Mouse (Mus musculus) forebrain, postnatal 0 days (tissue): ENCODE measurements around the gene Ulk4. TPM values are rescaled to one million over a fixed set of nuclear protein-coding genes. Genes with fewer than 3 reads are reported as not detected.
A peak's percentile ranks its signal among the peaks of the same experiment; 100 is the strongest.

ENCODE experiments used
- ATAC-seq: fragments of 200-750 bp; cut with Nextera tagmentation; 2 replicates; pipeline ENCODE4 v1.8.0; 2017; ENCODE audit warnings: mild to moderate bottlenecking, moderate library complexity
- DNase-seq: peaks from one replicate; pipeline ENCODE4 v3.0.0-alpha.2; 2015
- H3K27ac ChIP-seq: fragments of 300-500 bp; sonication (generic); 2 replicates; pipeline ENCODE4 v1.5.1; 2014; ENCODE audit warnings: low read depth, mild to moderate bottlenecking, antibody characterized with exemption, low read length, moderate library complexity, mixed read lengths
- H3K27me3 ChIP-seq: fragments of 300-500 bp; sonication (generic); 2 replicates; pipeline ENCODE4 v1.6.1; 2014; ENCODE audit warnings: mild to moderate bottlenecking, low read length, mixed read lengths; ENCODE audit not compliant: insufficient read depth
- H3K36me3 ChIP-seq: fragments of 300-500 bp; sonication (generic); 2 replicates; pipeline ENCODE4 v1.6.1; 2014; ENCODE audit warnings: mild to moderate bottlenecking, moderate library complexity; ENCODE audit not compliant: insufficient read depth
- H3K4me1 ChIP-seq: fragments of 300-500 bp; sonication (generic); 2 replicates; pipeline ENCODE4 v1.6.1; 2014; ENCODE audit warnings: antibody characterized with exemption; ENCODE audit not compliant: insufficient read depth
- H3K4me2 ChIP-seq: fragments of 300-500 bp; sonication (generic); 2 replicates; pipeline ENCODE4 v1.6.1; 2014; ENCODE audit warnings: low read depth, mild to moderate bottlenecking, moderate library complexity
- H3K4me3 ChIP-seq: fragments of 300-500 bp; sonication (generic); 2 replicates; pipeline ENCODE4 v1.5.1; 2014; ENCODE audit warnings: low read depth, low read length, mixed read lengths
- H3K9ac ChIP-seq: fragments of 300-500 bp; sonication (generic); 2 replicates; pipeline ENCODE4 v1.6.1; 2014; ENCODE audit warnings: mild to moderate bottlenecking
- H3K9me3 ChIP-seq: fragments of 300-500 bp; sonication (generic); 2 replicates; pipeline ENCODE4 v1.6.1; 2016; ENCODE audit warnings: low read length
- CTCF ChIP-seq: sonication (generic); IDR thresholded peaks from 2 replicates; pipeline ENCODE4 v1.5.1; 2016; ENCODE audit warnings: antibody characterized with exemption, control low read depth, low read depth
- WGBS: fragments of 180-500 bp; shearing (Covaris S2); extraction: QIAGEN DNeasy Blood & Tissue Kit; methylation state at CpG from one replicate; pipeline ENCODE4 v1.1.7; 2014; 5-methylcytosine and 5-hydroxymethylcytosine counted together
- polyA plus RNA-seq: library from polyadenylated mRNA; unstranded; fragments of >200 nt; fragmentation: Nextera tagmentation; extraction: Ambion mirVana; gene quantifications from 2 replicates; pipeline ENCODE4 v1.2.1, GENCODE M21; 2015
- total RNA-seq: library from RNA; depleted of rRNA; stranded (reverse); fragments of >200 nt; gene quantifications from 2 replicates; pipeline ENCODE4 v1.2.3, GENCODE M21; 2014

Gene Ulk4
- total and polyA plus RNA-seq, 2 experiments from 2014 or later, result 13.3 to 105 TPM

GRCm38 (mm10) chr9:120961466-120961865 is 315.5 kb downstream of the Ulk4 start:
- TF ChIP-seq CTCF, result no peak
- WGBS, result 78% methylated on average over 3 of the region's 3 CpGs
- H3K4me2 ChIP-seq, result no peak overlapping the region
- no peak for DNase-seq
- H3K4me3 ChIP-seq, result no peak overlapping the region
- no peaks in the 10 kb centered on the region for H3K4me1 ChIP-seq
- no peaks in the 10 kb centered on the region for H3K27me3 ChIP-seq
- peaks cover 89% of the 10 kb centered on the region for H3K36me3 ChIP-seq
- peak overlapping the region; percentile 37; the same call in 1 of the 2 replicates for H3K27ac ChIP-seq
- no peaks in the 10 kb centered on the region for H3K9me3 ChIP-seq
- no peak for ATAC-seq
- no peak overlapping the region for H3K9ac ChIP-seq

- no peaks in the 10 kb centered on the region for H3K27me3 ChIP-seq
- no peak for DNase-seq
- WGBS, result 79% methylated on average over 4 of the region's 4 CpGs
- no peak for TF ChIP-seq CTCF
- peaks cover 91% of the 10 kb centered on the region for H3K36me3 ChIP-seq
- no peak overlapping the region for H3K27ac ChIP-seq
- no peak overlapping the region for H3K9ac ChIP-seq
- no peak for ATAC-seq
- no peaks in the 10 kb centered on the region for H3K9me3 ChIP-seq
- no peaks in the 10 kb centered on the region for H3K4me1 ChIP-seq
- H3K4me2 ChIP-seq, result no peak overlapping the region
- H3K4me3 ChIP-seq, result no peak overlapping the region
Measured at GRCm38 (mm10) chr9:120960611-120961010, 316.4 kb downstream of the Ulk4 start.

- ATAC-seq (no peak), DNase-seq (no peak)
Measured at GRCm38 (mm10) chr9:120959225-120959624, 317.8 kb downstream of the Ulk4 start.

GRCm38 (mm10) chr9:120958560-120958959 is 318.4 kb downstream of the Ulk4 start:
- 52% methylated on average over 6 of the region's 6 CpGs for WGBS
- no peaks in the 10 kb centered on the region for H3K9me3 ChIP-seq
- H3K4me3 ChIP-seq, result no peak overlapping the region
- H3K9ac ChIP-seq, result no peak overlapping the region
- no peak overlapping the region for H3K4me2 ChIP-seq
- no peak for TF ChIP-seq CTCF
- DNase-seq, result no peak
- H3K36me3 ChIP-seq, result peaks cover 92% of the 10 kb centered on the region
- ATAC-seq, result no peak
- H3K27ac ChIP-seq, result no peak overlapping the region
- H3K4me1 ChIP-seq, result no peaks in the 10 kb centered on the region
- H3K27me3 ChIP-seq, result no peaks in the 10 kb centered on the region

More at GRCm38 (mm10) chr9:120959225-120959624, 317.8 kb downstream of the Ulk4 start:
- Histone ChIP-seq H3K27ac (peak overlapping the region; percentile 21; the same call in 1 of the 2 replicates), H3K27me3 (no peaks in the 10 kb centered on the region), H3K4me2 (no peak overlapping the region), H3K9ac (no peak overlapping the region), H3K4me1 (no peaks in the 10 kb centered on the region), H3K9me3 (no peaks in the 10 kb centered on the region), H3K4me3 (no peak overlapping the region), H3K36me3 (peaks cover 91% of the 10 kb centered on the region)
- no peak for TF ChIP-seq CTCF
- WGBS, result 85% methylated on average over 4 of the region's 4 CpGs

GRCm38 (mm10) chr9:120958051-120958450 is 318.9 kb downstream of the Ulk4 start:
- H3K9ac ChIP-seq, result no peak overlapping the region
- H3K4me3 ChIP-seq, result no peak overlapping the region

GRCm38 (mm10) chr9:120951947-120952346 is 325.1 kb downstream of the Ulk4 start:
- Histone ChIP-seq H3K4me1 (no peaks in the 10 kb centered on the region; the same call in 1 of the 2 replicates), H3K4me3 (no peak overlapping the region), H3K4me2 (no peak overlapping the region), H3K36me3 (peaks cover 68% of the 10 kb centered on the region), H3K9me3 (no peaks in the 10 kb centered on the region), H3K9ac (no peak overlapping the region), H3K27me3 (no peaks in the 10 kb centered on the region), H3K27ac (no peak overlapping the region)
- 74% methylated on average over 3 of the region's 3 CpGs for WGBS
- DNase-seq, result no peak
- ATAC-seq, result no peak
- no peak for TF ChIP-seq CTCF

More at GRCm38 (mm10) chr9:120958051-120958450, 318.9 kb downstream of the Ulk4 start:
- 85% methylated on average over 5 of the region's 5 CpGs for WGBS
- Histone ChIP-seq H3K9me3 (no peaks in the 10 kb centered on the region), H3K36me3 (peaks cover 94% of the 10 kb centered on the region), H3K4me1 (no peaks in the 10 kb centered on the region), H3K4me2 (no peak overlapping the region), H3K27me3 (no peaks in the 10 kb centered on the region), H3K27ac (no peak overlapping the region)
- DNase-seq (no peak), ATAC-seq (no peak)
- TF ChIP-seq CTCF, result no peak

GRCm38 (mm10) chr9:120950761-120951160 is 326.2 kb downstream of the Ulk4 start:
- Histone ChIP-seq H3K4me2 (no peak overlapping the region), H3K27ac (no peak overlapping the region), H3K36me3 (peaks cover 56% of the 10 kb centered on the region), H3K4me1 (no peaks in the 10 kb centered on the region; the same call in 1 of the 2 replicates), H3K4me3 (no peak overlapping the region), H3K9me3 (no peaks in the 10 kb centered on the region), H3K9ac (no peak overlapping the region), H3K27me3 (no peaks in the 10 kb centered on the region)
- DNase-seq, result no peak
- WGBS, result 93% methylated on average over 12 of the region's 12 CpGs
- TF ChIP-seq CTCF, result no peak
- ATAC-seq, result no peak

GRCm38 (mm10) chr9:120948832-120949231 is 328.2 kb downstream of the Ulk4 start:
- no peaks in the 10 kb centered on the region for H3K9me3 ChIP-seq
- no peak overlapping the region for H3K4me3 ChIP-seq
- TF ChIP-seq CTCF, result no peak
- H3K27ac ChIP-seq, result no peak overlapping the region
- no peaks in the 10 kb centered on the region; the same call in 1 of the 2 replicates for H3K4me1 ChIP-seq
- DNase-seq, result no peak
- H3K27me3 ChIP-seq, result no peaks in the 10 kb centered on the region
- peaks cover 37% of the 10 kb centered on the region for H3K36me3 ChIP-seq
- WGBS, result 90% methylated on average over 1 of the region's 1 CpGs
- no peak overlapping the region for H3K9ac ChIP-seq
- H3K4me2 ChIP-seq, result no peak overlapping the region
- no peak for ATAC-seq
